Mouse (Mus musculus) embryo, embryonic 11 days (tissue): ENCODE data around the gene Srf.

ENCODE experiments used
- DNase-seq: peaks from one replicate; pipeline ENCODE4 v3.0.0-alpha.2; 2015

Gene Srf

GRCm38 (mm10) chr17:46554977-46555672, 850 bp downstream of the Srf start:
- peak; percentile 66 for DNase-seq

- no peak for DNase-seq
Observed at GRCm38 (mm10) chr17:46554646-46554976, 1.4 kb downstream of the Srf start.

- DNase-seq: no peak
Observed at GRCm38 (mm10) chr17:46553926-46554325, 2.0 kb downstream of the Srf start.

GRCm38 (mm10) chr17:46553469-46553868, 2.5 kb downstream of the Srf start:
- no peak for DNase-seq

- DNase-seq: peak; percentile 94
Observed at GRCm38 (mm10) chr17:46552841-46553423, 3.0 kb downstream of the Srf start.

GRCm38 (mm10) chr17:46552151-46552550, 3.8 kb downstream of the Srf start:
- DNase-seq: no peak

GRCm38 (mm10) chr17:46551369-46551768, 4.6 kb downstream of the Srf start:
- no peak for DNase-seq

- DNase-seq: no peak
Observed at GRCm38 (mm10) chr17:46550904-46551303, 5.1 kb downstream of the Srf start.

- DNase-seq: no peak
Observed at GRCm38 (mm10) chr17:46549642-46550041, 6.3 kb downstream of the Srf start.

GRCm38 (mm10) chr17:46549193-46549592, 6.8 kb downstream of the Srf start:
- peak; percentile 69 for DNase-seq

- no peak for DNase-seq
Observed at GRCm38 (mm10) chr17:46548741-46549140, 7.2 kb downstream of the Srf start.

- DNase-seq: peak; percentile 29
Observed at GRCm38 (mm10) chr17:46547923-46548322, 8.1 kb downstream of the Srf start.

- no peak for DNase-seq
Observed at GRCm38 (mm10) chr17:46546995-46547394, 9.0 kb downstream of the Srf start.

GRCm38 (mm10) chr17:46546591-46546990, 9.4 kb downstream of the Srf start:
- no peak for DNase-seq

GRCm38 (mm10) chr17:46545813-46546564, 10.0 kb downstream of the Srf start, which contains the start of gene Cul9:
Gene Cul9, minus strand, starts transcription at chr17:46546388.
- DNase-seq: peak; percentile 80

GRCm38 (mm10) chr17:46543661-46544060, 12.3 kb downstream of the Srf start:
- DNase-seq: no peak

GRCm38 (mm10) chr17:46525579-46526307, 30.2 kb downstream of the Srf start:
- peak; percentile 84 for DNase-seq

GRCm38 (mm10) chr17:46525065-46525464, 30.9 kb downstream of the Srf start:
- DNase-seq: no peak

- DNase-seq: peak; percentile 35
Observed at GRCm38 (mm10) chr17:46521963-46522668, 33.9 kb downstream of the Srf start.

- DNase-seq: no peak
Observed at GRCm38 (mm10) chr17:46521174-46521573, 34.8 kb downstream of the Srf start.

GRCm38 (mm10) chr17:46520385-46520979, 35.5 kb downstream of the Srf start:
- peak; percentile 44 for DNase-seq

- no peak for DNase-seq
Observed at GRCm38 (mm10) chr17:46519971-46520370, 36.0 kb downstream of the Srf start.
